Mouse (Mus musculus): ENCODE measurements at regions not wholly inside any gene's neighbourhood (a gene's known extent, or its start where the extent isn't known, plus 50 kb on each side); places are given as distances from the start of the nearest gene placed in this dataset.
A peak's percentile ranks its signal among the peaks of the same experiment; 100 is the strongest.

GRCm38 (mm10) chr4:114307491-114307890, 99.0 kb upstream of the Trabd2b start:
- Histone ChIP-seq H3K4me3 (ENCODE audit: control insufficient read depth in 1 of 2, insufficient read depth in 1 of 2, low read depth in 2 of 2, low read length in 2 of 2) (no peak overlapping the region), H3K27me3 (ENCODE audit: control insufficient read depth in 1 of 2, insufficient read depth in 2 of 2, low read length in 2 of 2) (no peaks in the 10 kb centered on the region), H3K27ac (ENCODE audit: control insufficient read depth, low read depth, low read length) (no peak overlapping the region), H3K9me3 (replicated peaks; ENCODE audit: insufficient read depth, low read length) (no peaks in the 10 kb centered on the region), H3K4me1 (ENCODE audit: control insufficient read depth in 1 of 2, insufficient read depth in 2 of 2, low read length in 2 of 2) (no peaks in the 10 kb centered on the region), H3K9ac (ENCODE audit: control insufficient read depth, low read depth, low read length, poor library complexity, severe bottlenecking) (no peak overlapping the region), H3K36me3 (ENCODE audit: control insufficient read depth in 1 of 2, insufficient read depth in 2 of 2, low read length in 2 of 2) (no peaks in the 10 kb centered on the region), H3K79me2 (ENCODE audit: control insufficient read depth, insufficient read depth, low read length, poor library complexity) (no peaks in the 10 kb centered on the region)
- DNase-seq (ENCODE audit: low read depth, low spot score): no peak
- TF ChIP-seq MYB (IDR thresholded peaks at IDR 0.05; ENCODE audit: low read depth, low read length) (no peak), HCFC1 (IDR thresholded peaks at IDR 0.05; ENCODE audit: low read depth, low read length) (no peak), BHLHE40 (IDR thresholded peaks at IDR 0.05; ENCODE audit: borderline replicate concordance, low read depth, low read length) (no peak), SMC3 (IDR thresholded peaks at IDR 0.05; ENCODE audit: low read depth, low read length) (no peak), ZMIZ1 (IDR thresholded peaks at IDR 0.05; ENCODE audit: low read depth, low read length) (no peak), MEF2A (IDR thresholded peaks at IDR 0.05; ENCODE audit: extremely low read depth, insufficient replicate concordance, low read depth, low read length, poor library complexity, severe bottlenecking) (no peak), UBTF (IDR thresholded peaks at IDR 0.05; ENCODE audit: borderline replicate concordance, insufficient read depth, low read depth, low read length) (no peak), MYC (IDR thresholded peaks at IDR 0.05; ENCODE audit: low read depth, low read length) (no peak), MAFK (IDR thresholded peaks at IDR 0.05; ENCODE audit: borderline replicate concordance, low read depth, low read length) (no peak), ZKSCAN1 (IDR thresholded peaks at IDR 0.05; ENCODE audit: low read depth, low read length) (no peak), ETS1 (IDR thresholded peaks at IDR 0.05; ENCODE audit: low read depth, low read length) (no peak), ZC3H11A (IDR thresholded peaks at IDR 0.05; ENCODE audit: low read depth, low read length) (no peak), EP300 (IDR thresholded peaks at IDR 0.05; ENCODE audit: low read depth in 1 of 2, low read length in 2 of 2) (no peak)

GRCm38 (mm10) chr4:114308518-114308917, 98.0 kb upstream of the Trabd2b start:
- DNase-seq (ENCODE audit: low read depth, low spot score): peak; percentile 16

More at GRCm38 (mm10) chr4:114308518-114308917, 98.0 kb upstream of the Trabd2b start:
- TF ChIP-seq CTCF (IDR thresholded peaks at IDR 0.05 in 2 of 3, conservative IDR thresholded peaks at IDR 0.05 in 1 of 3; ENCODE audit: control insufficient read depth in 1 of 3, insufficient read depth in 1 of 3, low read depth in 2 of 3, low read length in 3 of 3, poor library complexity in 1 of 3, severe bottlenecking in 1 of 3): peak in 2 of 3 experiments; percentile 22 to 39; a peak in 2 of 6 replicates
- TF ChIP-seq RAD21 (IDR thresholded peaks at IDR 0.05; ENCODE audit: low read depth, low read length): peak; percentile 3
- TF ChIP-seq NRF1 (IDR thresholded peaks at IDR 0.05; ENCODE audit: insufficient read depth, low read depth, low read length, poor library complexity, severe bottlenecking): no peak
- TF ChIP-seq SMC3 (IDR thresholded peaks at IDR 0.05; ENCODE audit: low read depth, low read length): peak; percentile 52
- Histone ChIP-seq H3K79me2 (ENCODE audit: control insufficient read depth, insufficient read depth, low read length, poor library complexity) (no peaks in the 10 kb centered on the region), H3K9ac (ENCODE audit: control insufficient read depth, low read depth, low read length, poor library complexity, severe bottlenecking) (no peak overlapping the region), H3K4me1 (ENCODE audit: control insufficient read depth in 1 of 2, insufficient read depth in 2 of 2, low read length in 2 of 2) (no peaks in the 10 kb centered on the region), H3K27me3 (ENCODE audit: control insufficient read depth in 1 of 2, insufficient read depth in 2 of 2, low read length in 2 of 2) (no peaks in the 10 kb centered on the region), H3K36me3 (ENCODE audit: control insufficient read depth in 1 of 2, insufficient read depth in 2 of 2, low read length in 2 of 2) (no peaks in the 10 kb centered on the region), H3K27ac (ENCODE audit: control insufficient read depth, low read depth, low read length) (no peak overlapping the region), H3K9me3 (replicated peaks; ENCODE audit: insufficient read depth, low read length) (no peaks in the 10 kb centered on the region), H3K4me3 (ENCODE audit: control insufficient read depth in 1 of 2, insufficient read depth in 1 of 2, low read depth in 2 of 2, low read length in 2 of 2) (no peak overlapping the region)
